Mouse (Mus musculus) 416B (cell line): Measurements from ENCODE around the gene Ikbip.

ENCODE experiments used
- DNase-seq: peaks from one replicate; pipeline ENCODE4 v3.0.0; 2011; ENCODE audit warnings: low read depth

Ikbip gene

GRCm38 (mm10) chr10:91122646-91123045 is 39.9 kb downstream of the Ikbip start:
- no peak for DNase-seq

- peak; percentile 40 for DNase-seq
Observed at GRCm38 (mm10) chr10:91123281-91123827, 40.6 kb downstream of the Ikbip start.

GRCm38 (mm10) chr10:91123828-91124822 is 41.4 kb downstream of the Ikbip start, which contains the start of gene Slc25a3:
Slc25a3 (minus strand) TSS chr10:91124059.
- peak; percentile 99 for DNase-seq

DNA sequence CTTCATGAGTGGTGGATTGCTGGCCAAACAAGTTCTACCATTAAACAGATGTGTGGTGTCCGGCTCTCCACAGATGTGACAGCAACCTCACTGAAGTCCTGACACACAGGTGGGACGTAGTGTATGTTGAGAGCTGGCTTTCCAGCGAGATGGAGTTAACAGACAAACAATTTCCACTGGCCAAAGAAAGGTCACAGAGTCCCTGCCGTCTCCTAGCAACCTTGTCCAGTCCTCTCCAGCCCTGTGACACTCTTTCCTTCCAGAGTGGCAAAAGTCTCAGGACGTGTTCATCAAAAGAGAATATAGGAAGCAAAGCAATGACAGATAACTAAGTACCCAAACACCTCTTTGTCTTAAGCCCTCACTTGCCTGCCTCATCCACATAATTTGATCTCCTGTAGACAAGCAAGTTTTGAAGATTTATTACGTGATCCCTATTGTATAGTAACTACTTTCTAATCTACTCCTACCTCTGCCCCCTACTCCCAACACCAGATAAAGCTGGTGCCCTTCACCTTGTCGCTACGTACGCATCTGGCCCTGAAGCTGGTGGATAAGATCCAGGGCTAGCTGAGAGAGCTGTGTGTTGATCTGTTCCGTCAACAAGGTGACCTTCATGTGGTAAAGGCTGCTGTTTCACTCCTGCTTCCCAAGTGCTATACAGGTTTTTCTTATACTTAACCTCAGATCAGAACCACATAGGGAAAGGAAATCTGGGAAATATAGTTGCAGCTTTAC is 44.0 kb downstream of the Ikbip start:
- DNase-seq = no peak

DNA sequence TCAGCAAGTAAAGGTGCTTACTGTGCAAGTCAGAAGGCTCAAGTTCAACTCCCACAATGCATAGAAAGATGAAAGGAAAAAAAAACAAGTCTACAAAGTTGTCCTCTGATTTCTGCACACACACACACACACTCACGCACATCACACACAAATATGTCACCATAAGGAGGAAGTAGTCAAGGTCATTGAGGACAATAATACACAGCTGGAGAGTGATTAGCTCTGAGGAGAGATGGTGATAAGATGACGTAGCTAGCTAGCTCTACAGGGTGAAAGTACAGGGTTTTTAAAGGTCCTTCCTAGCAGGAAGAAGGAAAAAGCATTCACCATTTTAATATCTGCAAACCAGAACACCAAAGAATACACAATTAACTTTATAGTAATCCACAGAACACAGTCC is 44.7 kb downstream of the Ikbip start:
- DNase-seq = peak; percentile 60

DNA sequence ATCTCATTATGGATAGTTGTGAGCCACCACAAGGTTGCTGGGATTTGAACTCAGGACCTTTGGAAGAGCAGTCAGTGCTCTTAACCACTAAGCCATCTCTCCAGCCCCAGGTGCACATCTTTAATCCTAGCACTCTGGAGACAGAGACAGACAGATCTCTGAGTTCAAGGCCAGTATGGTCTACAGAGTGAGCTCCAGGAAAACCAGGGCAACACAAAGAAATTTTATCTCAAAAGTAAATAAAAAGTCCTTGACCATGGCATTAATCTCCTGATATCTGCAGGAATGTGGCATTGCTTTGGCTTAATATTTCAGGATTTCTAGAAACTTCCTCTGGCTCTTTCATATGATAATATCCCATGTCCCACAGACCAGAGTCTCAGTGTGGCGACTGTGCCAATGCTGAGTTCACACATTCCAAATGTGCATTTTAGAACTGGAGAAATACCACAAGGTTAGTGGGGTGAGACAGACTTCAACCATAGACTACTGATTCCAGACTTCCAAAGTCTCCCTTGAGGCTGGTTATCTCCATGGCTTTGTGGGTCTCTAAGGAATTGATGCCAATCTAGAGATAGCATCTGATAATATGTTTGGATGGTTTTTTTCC is 45.9 kb downstream of the Ikbip start:
- no peak for DNase-seq

- DNase-seq = no peak
Observed at GRCm38 (mm10) chr10:91130792-91131191, 48.1 kb downstream of the Ikbip start.

- no peak for DNase-seq
Observed at GRCm38 (mm10) chr10:91131565-91131964, 48.8 kb downstream of the Ikbip start.

DNA sequence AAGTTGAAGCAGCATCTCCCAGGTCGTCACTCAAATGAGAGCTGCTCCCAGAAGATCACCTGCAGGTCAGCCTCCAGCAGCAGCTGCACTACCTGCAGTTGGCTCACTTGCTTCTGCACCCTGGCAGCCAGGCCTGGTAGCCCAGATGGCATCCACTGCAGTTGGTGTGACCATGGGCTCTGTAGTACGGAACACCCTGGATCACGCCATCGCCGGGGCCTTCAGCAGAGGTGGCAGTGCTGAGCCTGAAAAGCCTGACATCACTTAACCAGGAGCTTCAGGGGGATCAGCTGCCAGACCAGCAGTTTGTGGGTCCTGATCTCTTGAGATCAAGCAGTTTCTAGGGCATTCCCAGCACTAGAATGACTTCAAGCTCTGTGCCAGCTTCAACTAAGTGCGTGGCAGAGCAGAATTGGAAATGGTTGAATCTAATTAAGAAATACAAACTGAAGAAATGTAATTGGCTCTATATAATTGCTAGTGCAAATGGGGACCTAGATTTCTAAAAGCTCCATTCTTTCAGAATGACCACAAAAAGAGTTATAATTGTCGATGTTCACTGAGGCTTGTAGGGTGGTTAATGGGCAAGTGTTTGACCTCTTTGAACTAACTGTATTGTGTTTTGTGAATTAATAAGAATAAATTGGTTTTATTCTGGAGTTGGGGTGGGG is 52.7 kb downstream of the Ikbip start:
- no peak for DNase-seq

DNA sequence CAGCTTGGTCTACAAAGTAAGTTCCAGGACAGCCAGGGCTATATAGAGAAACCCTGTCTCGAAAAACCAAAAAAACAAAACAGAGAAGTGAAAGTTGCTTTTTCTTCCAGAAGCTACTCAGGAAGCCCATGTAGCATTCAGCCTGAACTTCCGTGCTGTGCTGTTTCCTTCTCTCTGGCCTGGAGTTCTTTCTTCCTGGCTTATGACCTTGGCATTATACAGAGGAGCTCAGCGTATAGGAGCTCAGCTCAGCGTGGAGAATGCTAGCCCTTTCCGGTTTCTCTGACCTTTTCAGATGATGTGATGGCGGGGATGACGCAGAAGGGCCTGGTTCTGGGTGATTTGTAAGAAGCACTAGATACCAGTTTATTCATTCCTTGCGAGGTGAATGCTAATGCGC is 54.7 kb downstream of the Ikbip start:
- DNase-seq = peak; percentile 84

- peak; percentile 99 for DNase-seq
Observed at GRCm38 (mm10) chr10:91138317-91138716, 55.6 kb downstream of the Ikbip start.

DNA sequence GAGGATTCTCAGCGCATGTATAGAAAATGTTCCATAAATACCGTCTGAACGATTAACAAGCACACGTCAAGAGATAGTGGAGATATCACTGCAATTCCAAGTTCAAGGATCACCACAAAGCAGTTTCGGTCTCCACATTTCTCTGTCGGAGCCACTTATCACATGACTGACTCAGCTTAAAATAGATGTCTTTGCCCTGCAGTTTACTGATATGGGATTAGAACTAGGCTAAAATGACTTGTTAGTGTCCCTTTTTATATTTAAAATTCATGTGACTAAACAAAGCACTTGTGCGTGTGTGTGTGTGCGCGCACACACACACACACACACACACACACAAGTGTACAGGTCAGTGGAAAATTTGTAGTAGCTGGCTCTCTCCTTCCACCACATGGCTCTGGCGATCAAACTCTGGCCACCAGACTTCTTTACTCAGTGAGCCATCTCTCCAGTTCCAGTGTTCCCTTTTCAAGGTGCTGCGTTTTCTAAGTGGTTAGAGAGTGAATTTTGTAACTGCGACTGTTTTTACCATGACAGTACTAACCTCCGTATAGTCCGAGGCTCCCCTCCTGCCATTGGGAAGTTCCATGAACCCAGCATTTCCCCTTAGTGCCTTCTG is 56.5 kb downstream of the Ikbip start:
- DNase-seq = peak; percentile 59

- DNase-seq = peak; percentile 87
Observed at GRCm38 (mm10) chr10:91141564-91141963, 58.8 kb downstream of the Ikbip start.

GRCm38 (mm10) chr10:91142654-91143191 is 60.0 kb downstream of the Ikbip start:
- DNase-seq = no peak

DNA sequence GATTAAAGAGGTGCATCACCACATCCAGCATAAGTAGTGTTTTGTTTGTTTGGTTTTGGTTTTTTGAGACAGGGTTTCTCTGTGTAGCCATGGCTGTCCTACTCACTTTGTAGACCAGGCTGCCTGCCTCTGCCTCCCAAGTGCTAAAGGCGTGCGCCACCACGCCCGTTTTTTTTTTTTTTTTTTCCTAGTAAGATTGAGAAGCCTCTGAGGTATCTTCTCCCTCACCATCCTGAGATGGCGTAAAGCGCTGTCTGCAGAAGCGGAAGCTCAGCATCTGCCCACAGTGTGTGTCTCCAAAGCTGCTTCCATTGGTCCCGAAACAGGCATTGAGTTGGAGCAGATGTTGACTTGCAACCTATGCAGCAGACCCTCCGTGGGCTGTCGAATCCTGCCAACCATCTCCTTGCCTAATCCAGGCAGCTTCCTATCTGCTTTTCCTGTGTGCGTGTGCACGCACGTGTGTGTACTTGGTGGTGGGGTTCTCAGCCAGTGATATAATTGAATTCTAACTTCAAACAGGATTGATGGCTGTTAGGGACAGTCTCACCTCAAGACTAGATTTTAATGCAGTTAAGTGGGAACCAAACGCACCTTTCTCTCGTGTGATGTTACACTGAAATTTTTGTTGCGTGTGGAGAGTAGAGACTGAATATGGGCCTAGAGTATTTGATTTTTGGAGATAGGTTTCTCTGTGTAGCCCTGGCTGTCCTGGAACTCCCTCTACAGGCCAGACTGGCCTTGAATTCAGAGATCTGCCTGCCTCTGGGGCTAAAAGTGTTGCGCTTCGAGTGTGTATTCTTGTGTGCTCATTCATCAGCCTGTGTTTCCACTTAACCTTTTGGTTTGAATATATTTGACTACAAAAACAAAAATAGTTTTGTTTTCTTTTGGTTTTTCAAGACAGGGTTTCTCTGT is 60.8 kb downstream of the Ikbip start:
- peak; percentile 39 for DNase-seq

DNA sequence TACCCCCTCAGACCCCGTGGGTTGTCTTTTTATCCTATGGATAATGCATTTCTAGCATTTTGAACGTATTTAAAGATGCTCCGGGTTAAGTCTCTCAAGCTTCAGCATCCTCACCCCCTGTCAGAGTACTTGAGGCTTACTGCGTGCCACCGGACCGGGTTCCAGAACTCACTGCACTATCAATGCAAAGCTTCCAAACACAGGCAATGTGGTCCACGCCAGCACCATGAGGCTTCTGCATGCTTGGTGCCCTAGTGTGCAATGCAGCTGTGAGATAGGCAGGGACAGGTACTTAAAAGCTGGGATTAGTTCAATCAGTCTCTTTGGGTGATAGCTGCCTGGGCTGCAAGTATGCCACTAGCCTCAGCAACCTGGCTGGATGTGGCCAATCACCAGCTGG is 62.7 kb downstream of the Ikbip start:
- DNase-seq = no peak
